Mouse (Mus musculus) spleen, adult 2 months (tissue): ENCODE data around the gene Rpl37. TPM values are rescaled to one million over a fixed set of nuclear protein-coding genes. Genes with fewer than 3 reads are reported as not detected.

Experiments used
- DNase-seq, 2 experiments: peaks; one replicate each; pipeline versions ENCODE4 v3.0.0 to v3.0.0-alpha.2; 2012 to 2021; ENCODE audit warnings: low spot score in 2 of 2, low read depth in 1 of 2
- H3K27ac ChIP-seq: fragments of 200-500 bp; 2 replicates; pipeline ENCODE4 v1.5.1; 2012; ENCODE audit warnings: low read length, inconsistent platforms; ENCODE audit not compliant: insufficient read depth
- H3K27me3 ChIP-seq: fragments of 200-500 bp; 2 replicates; pipeline ENCODE4 v1.6.1; 2012; ENCODE audit warnings: mild to moderate bottlenecking, moderate library complexity, low read length, inconsistent platforms; ENCODE audit not compliant: control insufficient read depth, insufficient read depth
- H3K36me3 ChIP-seq: fragments of 200-500 bp; 2 replicates; pipeline ENCODE4 v1.6.1; 2012; ENCODE audit warnings: mild to moderate bottlenecking, low read length, inconsistent platforms; ENCODE audit not compliant: control insufficient read depth, insufficient read depth
- H3K4me1 ChIP-seq: fragments of 200-500 bp; 2 replicates; pipeline ENCODE4 v1.6.1; 2011; ENCODE audit warnings: inconsistent platforms; ENCODE audit not compliant: control insufficient read depth, insufficient read depth, insufficient read length
- H3K4me3 ChIP-seq: fragments of 200-500 bp; 2 replicates; pipeline ENCODE4 v1.5.1; 2011; ENCODE audit warnings: mild to moderate bottlenecking, inconsistent platforms; ENCODE audit not compliant: insufficient read depth, insufficient read length; ENCODE audit errors: extremely low read depth
- CTCF ChIP-seq: fragments of 200-500 bp; IDR thresholded peaks from 2 replicates; pipeline ENCODE4 v1.5.1; 2011; ENCODE audit warnings: mild to moderate bottlenecking, inconsistent platforms; ENCODE audit not compliant: insufficient read depth, insufficient read length, insufficient replicate concordance; ENCODE audit errors: extremely low read depth
- POLR2A ChIP-seq: fragments of 200-500 bp; IDR thresholded peaks from 2 replicates; pipeline ENCODE4 v1.6.1; 2011; ENCODE audit warnings: low read depth, low read length, inconsistent platforms
- whole genome bisulfite sequencing: fragments of 180-500 bp; shearing (Covaris S2); methylation state at CpG from one replicate; pipeline ENCODE4 v1.1.7; 2018; 5-methylcytosine and 5-hydroxymethylcytosine counted together
- polyA plus RNA-seq: library from polyadenylated mRNA; depleted of rRNA; stranded (reverse); fragments of >200 nt; gene quantifications from 2 replicates; pipeline ENCODE4 v1.2.3, GENCODE M21; 2012; rRNA removed

Rpl37 gene
- polyA plus RNA-seq, 1 experiment, result 670 TPM

DNA sequence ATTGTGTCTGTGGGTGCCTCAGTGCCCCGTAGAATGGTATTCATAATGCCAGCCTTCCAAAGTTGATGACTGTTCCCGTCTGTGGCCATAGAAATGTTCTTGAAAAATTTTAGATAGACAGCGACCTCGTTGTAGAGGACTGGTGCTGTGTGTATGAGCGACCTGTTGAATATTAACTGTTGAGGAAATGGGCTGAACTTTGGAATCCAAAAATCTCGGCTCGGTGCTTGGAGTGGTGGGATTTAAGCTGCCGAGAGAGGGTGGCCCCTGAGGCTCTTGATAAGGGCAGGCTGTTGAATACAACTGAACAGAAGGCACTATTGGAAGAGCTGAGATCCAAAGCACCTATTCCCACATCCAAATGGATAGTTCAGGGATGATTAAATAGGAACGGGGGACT is 38.2 kb downstream of the Rpl37 start:
- no peak for TF ChIP-seq POLR2A
- TF ChIP-seq CTCF, result no peak

DNA sequence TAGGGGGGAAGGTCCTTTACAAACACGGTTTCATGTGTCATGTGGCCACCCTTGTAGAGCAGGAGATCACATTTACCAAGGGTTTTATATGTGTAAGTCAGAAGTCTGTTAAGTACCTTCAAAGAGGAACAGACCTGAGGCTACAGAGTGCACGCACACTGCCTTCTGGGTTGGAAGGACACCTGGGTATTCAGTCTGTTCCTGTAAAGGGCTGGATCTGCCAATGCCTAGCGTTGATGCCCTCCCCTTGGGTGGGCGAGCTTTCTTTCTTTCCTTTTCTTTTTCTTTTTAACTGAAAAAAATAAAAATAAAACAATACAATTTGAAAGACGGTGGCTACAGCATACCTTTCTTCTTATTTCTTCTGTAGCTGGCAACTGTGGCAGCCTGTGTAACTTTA is 38.6 kb downstream of the Rpl37 start:
- TF ChIP-seq POLR2A (no peak), CTCF (no peak)
- DNase-seq, result no peak
- H3K27ac ChIP-seq, result no peak overlapping the region
- no peak overlapping the region for H3K4me3 ChIP-seq
- H3K27me3 ChIP-seq, result no peaks in the 10 kb centered on the region
- H3K36me3 ChIP-seq, result no peaks in the 10 kb centered on the region
- no peaks in the 10 kb centered on the region for H3K4me1 ChIP-seq
- WGBS, result 78% methylated on average over 5 of the region's 5 CpGs

More for the DNA sequence above, 38.2 kb downstream of the Rpl37 start:
- no peak overlapping the region for H3K27ac ChIP-seq
- no peak for DNase-seq
- no peaks in the 10 kb centered on the region for H3K27me3 ChIP-seq
- H3K4me3 ChIP-seq, result no peak overlapping the region
- no peaks in the 10 kb centered on the region for H3K4me1 ChIP-seq
- H3K36me3 ChIP-seq, result no peaks in the 10 kb centered on the region
- 96% methylated on average over 9 of the region's 9 CpGs for WGBS

DNA sequence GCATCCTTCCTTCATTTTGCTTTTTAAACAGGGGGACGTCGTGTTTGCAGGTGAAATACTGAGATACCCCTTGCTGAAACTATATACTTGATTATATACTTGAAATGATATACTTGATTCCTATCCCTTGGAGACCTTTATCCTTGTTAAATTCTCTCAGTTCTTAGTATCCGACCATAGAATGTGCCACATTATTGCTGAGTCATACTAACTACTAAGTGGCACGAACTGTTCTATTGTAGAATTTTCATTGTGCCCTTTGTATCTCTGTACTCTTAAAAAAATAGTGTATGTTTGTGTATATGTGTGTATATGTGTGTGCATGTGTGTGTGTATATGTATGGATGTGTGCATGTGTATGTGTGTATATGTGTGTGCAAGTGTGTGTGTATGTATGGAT is 39.9 kb downstream of the Rpl37 start:
- TF ChIP-seq POLR2A (no peak), CTCF (no peak)
- Histone ChIP-seq H3K4me3 (no peak overlapping the region), H3K36me3 (peaks cover 2% of the 10 kb centered on the region; the same call in 1 of the 2 replicates), H3K4me1 (no peaks in the 10 kb centered on the region), H3K27me3 (no peaks in the 10 kb centered on the region), H3K27ac (no peak overlapping the region)
- DNase-seq, result no peak
- WGBS, result 78% methylated on average over 4 of the region's 4 CpGs

DNA sequence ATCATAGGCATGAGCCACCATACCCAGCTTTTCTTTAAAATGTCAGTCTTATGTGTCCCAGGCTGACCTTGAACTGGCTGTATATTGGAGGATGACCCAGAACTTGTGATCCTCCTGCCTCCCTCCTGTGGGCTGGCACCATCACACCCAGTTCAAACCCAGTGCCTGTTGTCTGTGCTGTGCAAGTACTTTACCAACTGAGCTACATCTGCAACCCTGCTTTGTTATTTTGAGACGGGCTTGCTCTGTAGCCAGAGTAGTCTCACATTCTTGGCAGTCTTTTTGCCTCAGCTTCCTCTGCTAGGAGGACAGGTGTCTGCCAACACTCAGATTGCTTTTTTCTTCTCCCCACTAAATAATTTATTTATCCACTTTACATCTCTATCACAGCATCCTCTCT is 40.9 kb downstream of the Rpl37 start:
- no peak overlapping the region for H3K4me3 ChIP-seq
- DNase-seq, result no peak
- TF ChIP-seq POLR2A, result no peak
- TF ChIP-seq CTCF, result no peak
- no peak overlapping the region for H3K27ac ChIP-seq
- no peaks in the 10 kb centered on the region for H3K27me3 ChIP-seq
- H3K36me3 ChIP-seq, result peaks cover 2% of the 10 kb centered on the region; the same call in 1 of the 2 replicates
- 84% methylated on average over 1 of the region's 1 CpGs for WGBS
- H3K4me1 ChIP-seq, result no peaks in the 10 kb centered on the region

DNA sequence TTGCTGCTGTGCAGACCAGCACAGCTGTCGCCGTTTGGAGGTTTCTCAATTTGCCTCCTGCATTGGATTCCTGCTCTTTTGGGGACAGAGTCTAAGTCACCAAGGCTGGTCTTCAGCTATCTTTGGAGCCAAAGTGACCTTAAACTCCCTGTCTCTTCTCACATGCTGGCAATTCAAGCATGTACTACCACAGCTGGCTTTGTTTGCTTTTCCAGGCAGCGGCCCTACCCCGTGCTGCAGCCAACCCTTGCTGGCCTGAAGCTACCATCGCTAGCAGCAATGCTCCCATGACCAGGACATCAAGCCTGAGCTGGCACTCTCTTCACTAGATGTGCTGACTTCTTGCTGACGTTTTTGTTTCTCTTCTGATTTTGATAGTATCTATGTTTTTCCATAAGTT is 42.4 kb downstream of the Rpl37 start:
- no peak for DNase-seq
- peaks cover 8% of the 10 kb centered on the region for H3K36me3 ChIP-seq
- no peak overlapping the region for H3K4me3 ChIP-seq
- WGBS, result 91% methylated on average over 6 of the region's 6 CpGs
- no peak overlapping the region for H3K27ac ChIP-seq
- no peaks in the 10 kb centered on the region for H3K4me1 ChIP-seq
- no peaks in the 10 kb centered on the region for H3K27me3 ChIP-seq
- no peak for TF ChIP-seq POLR2A
- no peak for TF ChIP-seq CTCF

DNA sequence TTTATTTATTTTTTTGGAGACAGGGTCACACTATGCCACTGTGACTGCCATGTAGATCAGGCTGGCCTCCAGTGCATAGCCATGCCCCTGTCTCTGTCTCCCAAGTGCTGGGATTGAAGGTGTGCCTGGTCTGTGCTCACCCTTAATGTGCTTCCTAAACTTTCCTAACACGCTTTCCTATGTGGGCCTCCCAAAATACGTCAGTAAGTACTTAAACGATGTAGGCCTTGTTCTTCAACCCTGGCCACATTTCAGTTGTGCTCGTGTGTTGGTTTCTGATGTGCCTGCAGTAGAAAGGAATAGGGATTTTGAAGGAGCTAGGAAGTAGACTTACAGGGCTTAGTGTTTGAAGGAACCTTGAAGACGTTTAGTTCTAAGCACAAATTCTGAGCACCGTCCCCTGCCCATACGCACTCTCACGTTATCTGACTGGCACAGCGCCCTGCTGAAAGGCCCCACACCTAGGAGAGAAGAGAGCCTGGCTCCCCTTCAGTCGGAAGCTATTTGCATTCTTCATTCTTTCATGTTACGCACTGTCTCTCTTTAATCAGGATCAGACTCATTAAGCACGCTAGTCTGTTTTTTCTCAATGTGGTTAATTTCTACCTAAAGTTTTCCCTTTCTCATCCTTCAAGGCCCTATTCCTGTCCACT is 48.8 kb downstream of the Rpl37 start:
- TF ChIP-seq POLR2A, result no peak
- TF ChIP-seq CTCF, result no peak
- Histone ChIP-seq H3K27ac (no peak overlapping the region), H3K4me3 (no peak overlapping the region), H3K36me3 (peaks cover 28% of the 10 kb centered on the region), H3K27me3 (no peaks in the 10 kb centered on the region), H3K4me1 (no peaks in the 10 kb centered on the region)
- 92% methylated on average over 12 of the region's 12 CpGs for WGBS
- DNase-seq, result no peak

Other genes with a start within 250 kb of the Rpl37 start
- not detected in 2 replicates for gene Mroh2b, start 217.9 kb upstream of the Rpl37 start, polyA plus RNA-seq
- gene C7, start 52.9 kb upstream of the Rpl37 start, polyA plus RNA-seq, result 0.07 and 0.11 TPM in 2 replicates
- gene Card6, start 8.1 kb upstream of the Rpl37 start, polyA plus RNA-seq, result 9.2 and 9.6 TPM in 2 replicates
- 2.6 and 3.0 TPM in 2 replicates for gene Prkaa1, start 27.2 kb downstream of the Rpl37 start, polyA plus RNA-seq
- 2.4 and 3.0 TPM in 2 replicates for gene Ttc33, start 68.9 kb downstream of the Rpl37 start, polyA plus RNA-seq
- 18.7 and 30.1 TPM in 2 replicates for gene Ptger4, start 127.5 kb downstream of the Rpl37 start, polyA plus RNA-seq